Mouse (Mus musculus) ovary, postnatal 14 days (tissue): ENCODE data around the gene Ccdc69.
A peak's percentile ranks its signal among the peaks of the same experiment; 100 is the strongest.
"Not testable (repeated sequence)": the region's sequence is repeated elsewhere in the genome, so short reads cannot be mapped to it uniquely, and the experiment has no call there.

Experiments used
- DNase-seq: peaks from one replicate; pipeline ENCODE4 v3.0.0; 2022; ENCODE audit warnings: low spot score

The Ccdc69 gene

GRCm38 (mm10) chr11:55077331-55078231, at the start of gene Ccdc69:
Gene Ccdc69, minus strand, starts transcription at chr11:55078131.
- DNase-seq = peak; percentile 33

DNA sequence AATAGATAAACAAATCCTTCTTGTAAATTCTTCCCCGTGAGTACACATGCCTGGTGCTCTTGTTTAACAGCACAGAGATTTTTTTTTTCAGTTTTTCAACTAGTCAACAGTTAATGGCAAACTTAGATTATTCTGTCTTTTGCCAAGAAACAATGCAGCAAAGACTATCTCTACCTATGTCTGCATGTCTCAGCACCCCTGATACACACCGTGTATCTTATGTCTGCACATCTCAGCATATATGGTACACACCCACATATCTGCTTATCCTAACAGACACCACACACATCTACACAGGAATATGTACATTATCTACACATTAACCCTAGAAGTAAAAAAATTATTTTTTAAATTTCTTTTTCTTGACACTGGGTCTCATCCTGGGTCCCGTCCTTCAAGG, 48.7 kb upstream of the Ccdc69 start:
- no peak for DNase-seq

- DNase-seq = no peak
Observed at GRCm38 (mm10) chr11:55121430-55121829, 43.5 kb upstream of the Ccdc69 start.

- DNase-seq = no peak
Observed at GRCm38 (mm10) chr11:55120821-55121271, 42.9 kb upstream of the Ccdc69 start.

DNA sequence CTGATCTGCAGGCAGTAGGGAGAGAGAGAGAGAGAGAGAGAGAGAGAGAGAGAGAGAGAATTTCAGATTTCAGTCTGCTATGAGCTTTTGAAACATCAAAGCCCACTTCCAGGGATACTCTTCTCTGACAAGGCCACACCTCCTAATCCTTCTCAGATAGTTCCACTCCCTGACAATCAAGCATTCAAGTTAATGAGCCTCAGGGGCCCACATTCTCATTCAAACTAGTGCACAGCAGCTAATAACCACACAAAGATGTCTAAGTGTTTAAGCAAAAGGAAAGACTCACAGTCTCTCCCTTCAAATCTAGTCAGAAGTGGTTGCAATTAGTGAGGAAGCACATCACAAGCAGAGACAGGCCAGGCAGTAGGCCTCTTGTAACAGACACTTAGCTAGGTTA, 42.3 kb upstream of the Ccdc69 start:
- DNase-seq = no peak

DNA sequence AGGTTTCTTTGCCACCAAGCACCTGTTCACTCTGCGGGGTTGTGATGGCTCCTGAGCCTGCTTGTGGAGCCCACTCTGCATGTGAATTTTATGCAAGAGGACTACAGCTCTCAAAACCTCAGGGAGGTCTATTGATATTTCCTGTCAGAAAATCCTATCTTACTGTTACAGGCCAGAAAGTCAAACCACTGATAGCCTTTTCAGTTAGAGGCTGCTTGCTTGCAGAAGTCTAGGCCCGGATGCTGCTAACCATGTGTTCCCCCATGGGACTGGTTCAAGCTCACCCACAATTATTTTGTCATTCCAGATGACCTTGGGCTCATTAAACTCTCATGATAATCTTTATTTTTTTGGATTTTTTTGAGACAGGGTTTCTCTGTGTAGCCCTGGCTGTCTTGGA, 39.1 kb upstream of the Ccdc69 start:
- DNase-seq = no peak

DNA sequence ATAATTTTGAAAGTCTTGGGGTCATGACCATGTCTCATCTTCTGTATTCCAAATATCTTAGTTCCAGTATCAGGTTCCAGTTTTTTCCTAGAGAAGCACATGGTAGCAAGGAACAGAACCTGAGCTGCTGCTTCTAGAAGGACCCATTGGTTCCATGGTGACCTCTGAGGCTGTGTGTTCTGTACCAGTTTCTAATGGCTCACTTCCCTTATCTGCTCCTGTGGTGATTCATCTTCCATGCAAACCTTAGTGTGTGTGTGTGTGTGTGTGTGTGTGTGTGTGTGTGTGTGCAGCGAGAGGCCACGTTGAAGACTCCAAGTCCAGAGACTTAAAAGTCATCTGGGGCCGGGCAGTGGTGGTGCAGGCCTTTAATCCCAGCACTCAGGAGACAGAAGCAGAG, 38.1 kb upstream of the Ccdc69 start:
- no peak for DNase-seq

GRCm38 (mm10) chr11:55114291-55114690, 36.4 kb upstream of the Ccdc69 start:
- no peak for DNase-seq

DNA sequence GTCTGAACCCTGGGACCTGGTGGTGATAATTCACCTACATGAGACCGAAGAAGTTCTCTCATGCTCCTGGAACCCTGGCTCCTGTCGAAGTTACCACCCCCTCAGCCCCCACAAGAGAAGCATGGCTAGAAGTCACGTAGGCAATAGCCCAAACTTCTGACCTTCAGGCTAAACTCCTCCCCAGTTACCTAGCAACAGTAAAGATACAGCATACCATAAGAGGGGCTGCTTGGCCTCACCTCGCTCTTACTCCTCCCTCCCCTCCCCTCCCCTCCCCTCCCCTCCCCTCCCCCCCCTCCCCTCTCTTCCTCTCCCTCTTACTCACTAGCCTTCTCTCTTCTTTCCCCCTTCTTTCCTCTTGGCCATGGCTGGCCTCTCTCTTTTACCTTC, 35.9 kb upstream of the Ccdc69 start:
- DNase-seq = not testable (repeated sequence)

GRCm38 (mm10) chr11:55113209-55113860, 35.4 kb upstream of the Ccdc69 start:
- no peak for DNase-seq

GRCm38 (mm10) chr11:55110566-55111169, 32.7 kb upstream of the Ccdc69 start:
- peak; percentile 32 for DNase-seq

GRCm38 (mm10) chr11:55109521-55110300, 31.8 kb upstream of the Ccdc69 start:
- DNase-seq = no peak

DNA sequence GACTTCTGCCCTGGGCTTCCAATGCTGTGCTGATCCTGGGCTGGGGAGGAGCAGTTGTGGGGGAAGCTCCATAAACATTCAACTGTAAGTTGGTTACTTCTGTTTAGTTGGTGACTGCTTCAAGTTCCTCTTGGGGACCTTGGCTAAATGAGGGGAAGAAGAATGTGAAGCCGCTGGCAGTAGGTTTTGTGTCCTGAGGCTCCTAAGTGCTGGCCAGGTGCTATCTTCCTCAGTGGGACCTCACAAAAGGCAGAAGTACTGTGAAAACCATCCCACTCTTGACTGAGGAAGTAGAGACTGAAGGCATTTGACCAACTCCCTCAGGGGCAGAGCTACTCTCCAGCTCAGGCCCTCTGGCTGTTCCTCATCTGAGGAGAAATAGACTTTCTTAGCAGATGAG, 28.7 kb upstream of the Ccdc69 start:
- DNase-seq = no peak

- no peak for DNase-seq
Observed at GRCm38 (mm10) chr11:55105389-55105788, 27.5 kb upstream of the Ccdc69 start.

- no peak for DNase-seq
Observed at GRCm38 (mm10) chr11:55103229-55103628, 25.3 kb upstream of the Ccdc69 start.

DNA sequence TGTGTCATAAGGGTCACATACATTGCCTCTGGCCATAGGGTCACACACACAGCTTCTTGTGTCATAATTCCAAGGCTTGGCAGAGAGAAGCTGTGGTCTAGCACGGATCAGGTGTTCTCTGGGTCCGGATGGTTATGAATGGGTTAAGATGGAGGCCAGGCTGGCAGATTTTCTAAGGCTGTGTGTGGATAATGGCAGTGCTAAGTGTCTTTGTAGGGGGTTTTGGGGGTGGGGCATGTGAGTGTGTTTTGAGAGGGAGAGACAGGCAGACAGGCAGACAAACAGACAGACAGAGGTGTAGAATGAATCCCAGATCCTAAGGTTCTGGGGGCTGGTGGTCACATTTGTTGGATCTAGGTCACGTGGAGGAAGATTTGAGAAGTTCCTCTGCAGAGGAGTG, 24.1 kb upstream of the Ccdc69 start:
- DNase-seq = no peak

GRCm38 (mm10) chr11:55099868-55100267, 21.9 kb upstream of the Ccdc69 start:
- DNase-seq = no peak

GRCm38 (mm10) chr11:55099019-55099771, 21.3 kb upstream of the Ccdc69 start:
- DNase-seq = no peak

DNA sequence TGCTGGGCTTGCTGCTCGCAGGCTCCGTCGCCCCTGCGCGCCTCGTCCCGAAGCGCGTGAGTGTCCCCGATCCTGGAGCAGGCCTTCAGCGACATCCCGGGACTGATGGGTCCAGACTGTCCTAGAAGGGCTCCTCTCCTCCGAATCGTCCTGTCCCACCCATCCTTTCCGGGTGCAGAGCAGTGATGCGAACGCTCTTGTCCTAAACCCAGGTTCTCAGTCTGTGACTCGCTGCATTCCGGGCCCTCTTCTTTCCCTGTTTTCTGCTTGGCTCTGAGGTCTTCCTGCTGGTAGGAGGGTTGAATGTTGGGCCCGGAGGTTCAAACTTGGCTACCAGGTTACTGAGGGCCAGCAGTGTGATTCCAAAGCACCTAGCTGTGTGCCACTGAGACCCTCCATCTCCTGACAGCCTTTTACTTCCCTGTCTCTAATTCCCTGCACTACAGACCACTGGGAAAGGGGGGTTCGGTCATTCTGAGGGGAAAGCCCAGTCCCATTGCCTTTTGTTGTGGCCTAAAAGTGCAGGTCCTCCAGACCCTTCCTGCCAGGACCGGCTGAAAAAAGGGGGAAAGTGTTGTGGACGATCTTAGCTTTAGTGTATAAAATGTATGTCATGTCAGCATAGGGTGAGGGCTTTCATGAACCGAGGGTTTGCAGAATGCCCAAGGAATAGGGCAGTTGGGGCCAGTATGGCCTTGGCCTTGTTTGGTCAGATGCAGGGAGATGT, 20.4 kb upstream of the Ccdc69 start:
- no peak for DNase-seq

DNA sequence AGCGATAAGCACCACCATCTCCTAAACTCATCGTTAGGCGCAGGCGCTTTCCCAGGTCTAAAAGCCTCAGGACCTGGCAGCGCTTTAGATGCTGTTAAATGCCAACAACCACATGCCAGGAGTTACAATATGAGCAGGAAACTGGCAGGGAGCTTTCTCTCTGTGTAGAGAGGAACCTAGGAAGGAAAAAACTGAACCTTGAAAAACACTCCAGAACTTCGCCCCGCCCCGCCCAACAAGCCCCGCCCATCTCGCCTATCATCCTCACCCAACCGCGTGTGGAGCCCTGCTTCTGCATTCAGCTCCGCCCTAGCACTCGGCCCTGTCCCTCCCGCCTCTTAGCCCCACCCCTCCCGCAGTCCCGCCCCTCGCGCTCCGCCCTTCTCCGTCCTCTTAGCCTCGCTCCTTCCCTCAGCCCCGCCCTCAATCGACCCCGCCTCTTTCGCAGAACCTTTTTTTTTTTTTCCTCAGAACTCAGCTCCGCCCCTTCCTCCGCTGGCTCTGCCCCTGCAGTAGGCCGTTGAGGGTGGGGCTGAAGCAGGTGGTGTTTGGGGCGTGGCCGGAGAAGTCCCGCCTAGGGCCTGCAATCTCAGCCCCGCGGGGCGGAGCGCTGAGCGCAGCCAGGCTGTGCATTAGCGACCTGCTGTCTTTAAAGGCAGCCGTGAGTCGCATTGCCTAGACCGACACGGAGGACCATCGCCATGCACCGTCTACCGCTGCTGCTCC, 19.7 kb upstream of the Ccdc69 start, which contains the start of gene Gm2a:
TSS of gene Gm2a (plus strand) at position 653 of the 726 bp plus-strand sequence.
- peak; percentile 88 for DNase-seq
